Mouse (Mus musculus) gastrocnemius, postnatal 25 days (tissue): ENCODE measurements at regions not wholly inside any gene's neighbourhood (a gene's known extent, or its start where the extent isn't known, plus 50 kb on each side); places are given as distances from the start of the nearest gene placed in this dataset.

ENCODE experiments used
- DNase-seq: peaks from one replicate; pipeline ENCODE4 v3.0.0; 2022

GRCm38 (mm10) chr1:81933064-81933463 is 299.8 kb upstream of the Gm9747 start:
- DNase-seq: no peak

- no peak for DNase-seq
Measured at GRCm38 (mm10) chr1:81945236-81945635, 287.7 kb upstream of the Gm9747 start.

- no peak for DNase-seq
Measured at GRCm38 (mm10) chr1:81950140-81950550, 282.8 kb upstream of the Gm9747 start.

GRCm38 (mm10) chr1:81950853-81951252 is 282.1 kb upstream of the Gm9747 start:
- no peak for DNase-seq

GRCm38 (mm10) chr1:81951493-81952011 is 281.4 kb upstream of the Gm9747 start:
- no peak for DNase-seq

- DNase-seq: no peak
Measured at GRCm38 (mm10) chr1:81952095-81952494, 280.8 kb upstream of the Gm9747 start.

- DNase-seq: no peak
Measured at GRCm38 (mm10) chr1:81954507-81954906, 278.4 kb upstream of the Gm9747 start.

- DNase-seq: no peak
Measured at GRCm38 (mm10) chr1:81967062-81967461, 265.9 kb upstream of the Gm9747 start.

GRCm38 (mm10) chr1:81967746-81968295 is 265.1 kb upstream of the Gm9747 start:
- no peak for DNase-seq

GRCm38 (mm10) chr1:81972575-81972974 is 260.3 kb upstream of the Gm9747 start:
- DNase-seq: no peak

- peak; percentile 63 for DNase-seq
Measured at GRCm38 (mm10) chr1:81973481-81973880, 259.4 kb upstream of the Gm9747 start.

- no peak for DNase-seq
Measured at GRCm38 (mm10) chr1:82007943-82008342, 225.0 kb upstream of the Gm9747 start.

GRCm38 (mm10) chr1:82008805-82009204 is 224.1 kb upstream of the Gm9747 start:
- no peak for DNase-seq

GRCm38 (mm10) chr1:82010995-82011394 is 221.9 kb upstream of the Gm9747 start:
- no peak for DNase-seq

- DNase-seq: no peak
Measured at GRCm38 (mm10) chr1:82015341-82015740, 217.6 kb upstream of the Gm9747 start.

- DNase-seq: no peak
Measured at GRCm38 (mm10) chr1:82018701-82019404, 214.1 kb upstream of the Gm9747 start.

- DNase-seq: no peak
Measured at GRCm38 (mm10) chr1:82027761-82028160, 205.2 kb upstream of the Gm9747 start.

GRCm38 (mm10) chr1:82031130-82031529 is 201.8 kb upstream of the Gm9747 start:
- DNase-seq: no peak

GRCm38 (mm10) chr1:82032410-82032809 is 200.5 kb upstream of the Gm9747 start:
- no peak for DNase-seq

GRCm38 (mm10) chr1:82038171-82038570 is 194.7 kb upstream of the Gm9747 start:
- DNase-seq: no peak

GRCm38 (mm10) chr1:82038698-82039097 is 194.2 kb upstream of the Gm9747 start:
- DNase-seq: no peak

GRCm38 (mm10) chr1:82041286-82042050 is 191.4 kb upstream of the Gm9747 start:
- DNase-seq: no peak

GRCm38 (mm10) chr1:82042051-82042432 is 190.9 kb upstream of the Gm9747 start:
- DNase-seq: no peak
